Mouse (Mus musculus) adrenal gland, adult 10 weeks (tissue): ENCODE results near the gene Bcl9. TPM values are rescaled to one million over a fixed set of nuclear protein-coding genes. Genes with fewer than 3 reads are reported as not detected.

Experiments used
- polyA plus RNA-seq: library from polyadenylated mRNA; stranded (reverse); fragments of 350-450 nt; fragmentation: Illumina TruSeq; extraction: RNeasy Lipid Tissue Mini Kit (QIAGEN cat#74804); gene quantifications from one replicate; pipeline ENCODE4 v1.2.3, GENCODE M21; 2014; ENCODE audit warnings: low read depth, low replicate concordance

Bcl9 gene
- polyA plus RNA-seq: 7.7 TPM

GRCm38 (mm10) chr3:97297553-97298432 is at the start of gene Bcl9:
Gene Bcl9, minus strand, starts transcription at chr3:97297917.

GRCm38 (mm10) chr3:97158611-97159508 is 138.9 kb downstream of the Bcl9 start, which contains the start of gene Acp6:
Gene Acp6, plus strand, starts transcription at chr3:97158777.

Other genes starting within 250 kb of the Bcl9 start
- 15.5 TPM for gene Acp6, start 139.1 kb downstream of the Bcl9 start, polyA plus RNA-seq
- gene Olfr1402, start 124.1 kb upstream of the Bcl9 start, polyA plus RNA-seq: not detected